Mouse (Mus musculus): ENCODE results near the gene Best2. TPM values are rescaled to one million over a fixed set of nuclear protein-coding genes. Genes with fewer than 3 reads are reported as not detected.

Gene Best2
- total RNA-seq, 2 experiments from 2014 or later, result not detected

DNA sequence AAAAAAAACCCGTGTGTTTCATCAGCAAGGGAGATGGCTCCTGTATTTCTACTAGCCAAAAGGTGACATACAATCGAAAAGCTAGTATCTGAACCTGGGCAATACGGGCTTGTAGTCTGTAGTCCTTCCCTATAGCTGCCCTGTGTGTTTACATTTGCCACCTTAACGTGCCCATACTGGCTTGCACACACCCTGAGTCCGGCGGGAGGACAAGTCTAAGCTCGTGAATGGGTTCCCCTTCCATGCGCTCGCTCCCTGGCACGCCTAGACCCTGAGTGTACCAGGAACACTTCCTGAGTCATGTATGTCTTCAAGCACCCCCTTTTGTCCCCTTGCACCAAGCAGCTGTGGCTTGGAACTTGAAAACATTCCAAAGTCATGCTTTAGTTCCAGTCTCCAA is 2.4 kb upstream of the Best2 start:
- H3K27ac ChIP-seq, result no peak overlapping the region
- no peak for TF ChIP-seq CTCF (IDR thresholded peaks at IDR 0.05)
- intact Hi-C loops (cut with DNase I), result no loop called here
- no peak for DNase-seq (ENCODE audit: extremely low spot score in 1 of 2, low spot score in 2 of 2)
- H3K4me3 ChIP-seq, result no peak overlapping the region

DNA sequence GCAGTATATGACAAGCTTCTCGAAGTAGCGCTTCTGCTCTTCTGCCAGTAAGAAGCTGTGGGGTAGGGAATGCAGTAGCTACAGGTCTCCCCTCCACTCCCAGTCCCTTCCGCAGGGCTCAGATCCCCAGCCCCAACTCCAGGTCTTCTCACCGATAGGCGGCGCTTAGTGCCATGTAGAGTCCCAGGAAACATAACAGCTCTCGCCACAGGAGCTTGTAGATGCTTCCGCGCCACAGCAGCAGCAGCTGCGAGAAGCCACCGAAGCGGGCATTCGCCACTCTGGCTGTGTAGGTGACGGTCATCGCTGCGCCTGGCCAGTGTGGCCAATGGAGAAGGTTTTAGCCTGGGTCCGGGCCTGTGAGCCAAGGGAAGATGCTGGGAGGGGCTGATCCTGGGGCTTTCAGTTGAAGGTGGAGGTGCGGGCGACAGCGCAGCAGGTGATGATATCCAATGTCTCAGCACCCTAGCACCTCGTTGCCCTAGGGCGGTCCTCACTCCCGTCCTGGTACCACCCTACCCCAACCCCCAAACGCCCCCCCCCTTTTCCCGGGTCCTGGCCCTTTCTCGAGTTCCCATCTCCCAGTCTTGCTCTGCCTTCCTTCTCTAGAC is 996 bp downstream of the Best2 start:
- peak overlapping the region; percentile 55 for H3K4me3 ChIP-seq
- DNase-seq (ENCODE audit: extremely low spot score in 1 of 2, low spot score in 2 of 2), result peak; percentile 77 to 80
- no peak overlapping the region for H3K27ac ChIP-seq
- intact Hi-C loops (cut with DNase I), result no loop called here
- peak; percentile 80 for TF ChIP-seq CTCF (IDR thresholded peaks at IDR 0.05)

DNA sequence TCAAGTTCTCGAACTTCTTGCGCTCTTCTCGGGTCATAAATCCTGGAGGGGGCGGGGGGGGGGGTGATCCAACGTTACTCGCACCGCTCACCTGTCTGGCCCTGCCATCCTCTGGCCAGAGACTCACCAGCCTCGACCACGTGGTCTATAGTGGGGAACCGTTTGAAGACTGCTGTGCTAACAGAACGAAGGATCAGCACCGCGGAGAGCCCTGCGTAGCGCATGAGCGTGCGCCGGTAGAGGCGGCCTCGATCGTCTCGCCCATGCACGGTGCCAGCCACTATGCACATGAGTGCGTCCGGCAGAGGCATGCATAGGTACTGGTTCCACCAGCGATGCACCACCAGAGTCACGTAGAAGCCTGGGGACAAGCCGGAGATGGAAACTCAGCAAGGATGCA is 3.1 kb downstream of the Best2 start:
- no peak for TF ChIP-seq CTCF (IDR thresholded peaks at IDR 0.05)
- intact Hi-C loops (cut with DNase I), result no loop called here
- DNase-seq (ENCODE audit: extremely low spot score in 1 of 2, low spot score in 2 of 2), result no peak
- H3K4me3 ChIP-seq, result no peak overlapping the region
- no peak overlapping the region for H3K27ac ChIP-seq

DNA sequence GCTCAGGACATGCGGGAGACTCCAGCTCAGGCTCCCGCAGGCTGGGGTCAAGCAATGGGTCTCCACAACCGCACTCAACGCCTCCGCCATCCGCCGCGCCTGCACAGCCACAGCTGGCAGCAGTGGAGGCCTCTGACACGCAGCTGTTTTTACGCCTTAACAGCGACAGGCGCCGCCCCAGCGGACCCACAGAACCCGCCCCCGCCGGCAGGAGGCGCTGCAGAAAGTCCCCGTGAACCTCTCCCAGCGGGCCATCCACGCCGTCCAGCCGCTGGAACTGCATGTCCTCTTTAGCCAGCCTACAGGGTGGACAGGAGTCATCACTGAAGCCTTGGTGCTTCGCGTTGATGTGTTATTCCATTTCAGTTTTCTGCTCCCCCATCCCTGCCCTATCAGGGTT is 6.6 kb downstream of the Best2 start:
- H3K4me3 ChIP-seq, result no peak overlapping the region
- peak; percentile 31 for TF ChIP-seq CTCF (IDR thresholded peaks at IDR 0.05)
- no peak for DNase-seq (ENCODE audit: extremely low spot score in 1 of 2, low spot score in 2 of 2)
- no peak overlapping the region for H3K27ac ChIP-seq
- intact Hi-C loops (cut with DNase I), result no loop called here

DNA sequence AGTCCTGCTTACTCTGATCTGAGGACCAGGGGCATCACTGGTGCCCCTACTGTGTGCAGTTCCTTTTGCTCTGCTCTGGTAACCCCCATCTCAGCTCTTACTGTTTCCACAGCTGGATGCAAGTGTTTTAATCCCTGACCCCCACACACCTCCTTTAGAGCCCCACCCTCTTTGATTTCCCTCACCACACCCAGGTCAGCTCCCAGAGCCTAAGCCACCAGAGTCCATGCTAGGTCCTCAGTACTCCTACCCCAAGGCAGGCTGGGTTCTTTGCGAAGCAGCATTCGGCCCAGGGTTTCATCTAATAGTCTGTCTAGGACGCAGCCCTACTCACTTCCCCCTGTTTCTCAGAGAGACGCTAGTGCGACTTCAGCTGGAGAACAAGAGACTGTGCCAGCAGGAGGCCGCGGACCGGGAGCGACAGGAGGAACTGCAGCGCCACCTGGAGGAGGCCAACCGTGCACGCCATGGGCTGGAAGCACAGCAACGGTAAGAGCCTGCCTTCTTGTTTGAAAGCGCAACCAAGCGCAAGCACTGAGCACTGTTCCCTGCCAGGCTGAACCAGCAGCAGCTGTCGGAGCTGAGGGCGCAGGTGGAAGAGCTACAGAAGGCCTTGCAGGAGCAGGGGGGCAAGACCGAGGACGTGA is 16.6 kb downstream of the Best2 start:
- Histone ChIP-seq H3K4me3 (no peak overlapping the region), H3K27ac (no peak overlapping the region)
- DNase-seq (ENCODE audit: extremely low spot score in 1 of 2, low spot score in 2 of 2), result peak; percentile 87 to 94
- intact Hi-C loops (cut with DNase I), result no loop called here
- TF ChIP-seq CTCF (IDR thresholded peaks at IDR 0.05), result peak; percentile 97

DNA sequence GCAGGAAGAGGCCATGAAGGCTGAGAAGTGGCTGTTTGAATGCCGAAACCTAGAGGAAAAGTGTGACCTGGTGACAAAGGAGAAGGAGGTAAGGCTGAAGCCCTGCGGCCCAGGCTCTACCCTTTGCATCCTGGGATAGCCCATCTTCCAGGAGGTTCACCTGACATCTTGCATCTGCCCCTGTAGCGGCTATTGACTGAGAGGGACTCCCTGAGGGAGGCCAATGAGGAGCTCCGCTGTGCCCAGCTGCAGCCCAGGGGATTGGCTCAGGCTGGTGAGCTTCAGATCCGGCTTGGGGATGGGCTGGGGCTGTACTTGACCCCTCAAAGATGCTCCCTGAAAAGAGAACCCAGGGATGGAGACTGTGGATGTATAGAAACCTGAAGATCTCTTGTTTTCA is 17.4 kb downstream of the Best2 start:
- Histone ChIP-seq H3K4me3 (no peak overlapping the region), H3K27ac (no peak overlapping the region)
- no peak for DNase-seq (ENCODE audit: extremely low spot score in 1 of 2, low spot score in 2 of 2)
- TF ChIP-seq CTCF (IDR thresholded peaks at IDR 0.05), result no peak
- intact Hi-C loops (cut with DNase I), result no loop called here

DNA sequence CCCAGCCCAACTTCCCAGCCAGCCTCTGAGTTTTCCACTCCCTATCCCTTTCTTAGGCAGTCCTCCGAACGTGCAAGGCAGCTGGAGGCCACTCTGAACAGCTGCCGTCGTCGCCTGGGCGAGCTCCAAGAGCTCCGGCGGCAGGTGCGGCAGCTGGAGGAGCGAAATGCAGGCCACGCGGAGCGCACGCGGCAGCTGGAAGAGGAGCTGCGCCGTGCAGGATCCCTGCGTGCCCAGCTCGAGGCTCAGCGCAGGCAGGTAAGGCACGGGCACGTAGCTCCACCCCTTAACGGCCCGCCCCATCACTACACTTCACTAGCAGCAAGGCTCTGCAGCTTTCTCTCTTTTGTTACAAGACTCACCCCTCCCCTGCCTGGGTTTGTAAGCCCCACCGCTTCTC is 18.7 kb downstream of the Best2 start:
- Histone ChIP-seq H3K27ac (no peak overlapping the region), H3K4me3 (no peak overlapping the region)
- intact Hi-C loops (cut with DNase I), result no loop called here
- DNase-seq (ENCODE audit: extremely low spot score in 1 of 2, low spot score in 2 of 2), result no peak
- no peak for TF ChIP-seq CTCF (IDR thresholded peaks at IDR 0.05)

DNA sequence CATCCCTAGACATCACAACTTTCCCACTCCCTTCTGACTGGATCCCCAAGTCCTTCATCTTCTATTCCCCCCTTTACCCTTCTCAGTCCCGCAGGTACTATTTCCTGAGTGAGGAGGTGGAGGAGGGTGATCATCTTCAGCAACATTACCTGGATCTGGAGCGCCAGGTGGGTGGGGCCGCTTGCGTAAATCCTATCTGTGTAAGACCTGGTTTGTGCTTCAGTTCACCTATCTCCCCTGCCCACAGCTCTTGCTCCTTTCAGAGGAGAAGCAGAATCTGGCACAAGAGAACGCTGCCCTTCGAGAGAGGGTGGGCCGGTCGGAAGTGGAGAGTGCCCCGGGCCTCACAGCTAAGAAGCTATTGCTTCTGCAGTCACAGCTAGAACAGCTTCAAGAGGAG is 20.0 kb downstream of the Best2 start:
- TF ChIP-seq CTCF (IDR thresholded peaks at IDR 0.05), result no peak
- Histone ChIP-seq H3K27ac (no peak overlapping the region), H3K4me3 (no peak overlapping the region)
- intact Hi-C loops (cut with DNase I), result no loop called here
- DNase-seq (ENCODE audit: extremely low spot score in 1 of 2, low spot score in 2 of 2), result no peak

DNA sequence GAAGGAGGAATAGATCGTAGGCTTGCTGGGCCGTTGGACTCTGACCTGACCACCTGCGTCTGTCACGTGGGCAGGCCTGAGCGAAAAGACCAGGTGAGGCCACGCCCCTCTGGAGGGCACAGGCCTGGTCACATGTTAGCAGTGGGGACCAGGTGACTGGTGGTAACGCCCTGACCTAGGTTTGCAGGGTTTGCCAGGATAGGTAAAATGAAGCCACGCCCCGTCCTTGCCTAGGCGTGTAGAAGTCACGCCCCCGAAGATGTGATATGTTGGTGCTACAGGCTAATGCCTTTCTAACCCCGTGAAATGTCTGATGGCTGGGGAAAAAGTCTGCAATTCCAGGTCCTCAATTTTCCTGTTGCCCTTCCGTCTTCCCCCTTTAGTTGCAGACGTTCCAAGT is 23.5 kb downstream of the Best2 start:
- DNase-seq (ENCODE audit: extremely low spot score in 1 of 2, low spot score in 2 of 2), result no peak
- intact Hi-C loops (cut with DNase I), result loop anchor here (1.0 kb wide), 1 partner anchor 17 kb away; no protein-coding TSS in a partner anchor
- H3K27ac ChIP-seq, result peak overlapping the region; percentile 54
- TF ChIP-seq CTCF (IDR thresholded peaks at IDR 0.05), result no peak
- peak overlapping the region; percentile 71 for H3K4me3 ChIP-seq

DNA sequence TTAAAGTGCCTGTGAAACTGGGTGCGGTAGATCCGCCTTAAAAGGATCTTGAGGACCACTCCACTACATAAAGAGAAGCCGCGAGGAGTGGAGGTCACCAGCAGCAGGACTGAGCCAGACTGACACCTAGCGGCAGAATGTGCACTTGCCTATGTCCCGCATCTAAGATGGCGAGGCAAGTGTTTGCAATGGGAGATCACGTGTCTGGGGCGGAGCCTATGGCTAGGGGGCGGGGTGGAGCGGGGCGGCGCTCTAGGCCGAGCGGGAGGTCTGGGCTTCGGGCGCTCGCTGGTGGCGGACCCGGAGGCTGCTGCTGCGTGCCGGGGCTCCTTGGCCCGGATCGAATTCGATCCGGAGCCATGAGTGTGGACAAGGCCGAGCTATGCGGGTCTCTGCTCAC is 24.0 kb downstream of the Best2 start, which contains the start of gene Hook2:
TSS of gene Hook2 (plus strand) at position 255 of the 400 bp plus-strand sequence.
- peak within 1 kb of the TSS; percentile 82 for H3K27ac ChIP-seq
- TF ChIP-seq CTCF (IDR thresholded peaks at IDR 0.05), result peak; percentile 70
- intact Hi-C loops (cut with DNase I), result loop anchor here (1.0 kb wide), 1 partner anchor 16 kb away; no protein-coding TSS in a partner anchor
- DNase-seq (ENCODE audit: extremely low spot score in 1 of 2, low spot score in 2 of 2), result peak; percentile 95 to 96
- H3K4me3 ChIP-seq, result peak within 1 kb of the TSS; percentile 71

DNA sequence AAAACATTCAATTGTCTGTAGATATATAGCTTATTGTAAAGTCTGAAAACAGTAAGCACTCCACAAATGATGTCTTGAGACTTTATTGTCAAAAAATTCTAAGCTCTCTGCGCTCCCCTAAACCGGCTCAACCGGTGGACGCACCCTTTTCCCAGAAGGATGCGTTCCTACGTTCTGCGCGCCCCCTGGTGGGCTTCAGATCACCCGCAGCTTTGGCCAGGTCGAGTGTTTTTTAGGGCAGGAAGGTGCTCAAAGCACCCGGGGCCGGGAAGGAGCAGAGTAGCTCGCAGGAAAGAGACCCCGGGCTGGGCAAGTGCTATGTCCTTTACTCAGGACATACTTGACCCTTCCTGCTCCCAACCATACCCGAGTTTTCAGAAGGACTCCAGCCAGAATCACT is 24.5 kb downstream of the Best2 start:
- Histone ChIP-seq H3K27ac (peak overlapping the region; percentile 82), H3K4me3 (peak overlapping the region; percentile 71)
- DNase-seq (ENCODE audit: extremely low spot score in 1 of 2, low spot score in 2 of 2), result peak; percentile 86 to 88
- peak; percentile 66 for TF ChIP-seq CTCF (IDR thresholded peaks at IDR 0.05)
- intact Hi-C loops (cut with DNase I), result loop anchor here (1.0 kb wide), 1 partner anchor 16 kb away; no protein-coding TSS in a partner anchor

DNA sequence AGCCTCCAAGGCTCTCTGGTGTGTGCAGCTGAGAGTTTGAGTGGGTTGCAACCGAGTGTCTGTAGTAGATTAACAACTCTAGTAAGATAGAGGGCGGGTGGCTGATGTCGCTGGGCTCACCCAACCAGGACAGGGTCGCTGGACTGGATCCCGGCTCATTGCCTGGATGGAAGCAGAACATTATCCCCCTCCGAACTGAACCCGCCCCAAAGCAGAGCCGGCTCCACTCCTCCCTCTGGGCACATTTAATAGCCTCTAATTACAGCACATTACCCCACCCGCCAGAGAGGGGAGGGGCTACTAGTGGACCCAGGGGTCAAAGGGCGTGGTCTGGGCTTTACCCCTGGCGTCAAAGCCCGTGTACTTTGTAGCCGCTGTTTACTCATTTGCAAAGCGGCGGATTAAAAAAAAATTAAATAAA is 25.0 kb downstream of the Best2 start:
- H3K4me3 ChIP-seq, result peak overlapping the region; percentile 71; the same call in 1 of the 2 replicates
- no peak for DNase-seq (ENCODE audit: extremely low spot score in 1 of 2, low spot score in 2 of 2)
- intact Hi-C loops (cut with DNase I), result no loop called here
- H3K27ac ChIP-seq, result peak overlapping the region; percentile 82
- no peak for TF ChIP-seq CTCF (IDR thresholded peaks at IDR 0.05)

DNA sequence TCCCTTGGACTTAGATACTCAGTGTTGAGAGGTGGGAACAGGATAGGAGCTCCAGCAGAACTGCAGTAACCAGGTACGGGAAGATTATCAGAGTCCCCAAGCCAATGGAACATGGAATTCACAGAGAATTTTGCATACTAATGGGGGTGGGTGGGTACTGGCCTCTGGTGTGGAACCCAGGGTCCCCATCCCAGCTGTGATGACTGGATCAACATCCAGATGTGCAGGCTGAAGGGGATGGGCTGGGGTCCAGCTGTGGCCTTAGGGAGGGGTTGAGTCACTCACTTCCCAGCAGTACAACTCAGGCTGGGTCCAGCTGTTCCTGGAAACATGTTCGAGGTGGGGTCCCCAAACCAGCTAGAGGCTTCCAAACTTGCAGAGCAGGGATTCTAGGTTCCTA is 26.4 kb downstream of the Best2 start:
- H3K27ac ChIP-seq, result no peak overlapping the region
- H3K4me3 ChIP-seq, result no peak overlapping the region
- intact Hi-C loops (cut with DNase I), result no loop called here
- DNase-seq (ENCODE audit: extremely low spot score in 1 of 2, low spot score in 2 of 2), result no peak
- TF ChIP-seq CTCF (IDR thresholded peaks at IDR 0.05), result no peak

All from left cerebral cortex, adult 2 months (tissue).